Mouse (Mus musculus): ENCODE data around the gene Cisd3. TPM values are rescaled to one million over a fixed set of nuclear protein-coding genes. Genes with fewer than 3 reads are reported as not detected.
"Not testable (repeated sequence)": the region's sequence is repeated elsewhere in the genome, so short reads cannot be mapped to it uniquely, and the experiment has no call there.

Gene Cisd3
- polyA plus RNA-seq, 1 experiment from 2014 or later = 45.8 TPM

DNA sequence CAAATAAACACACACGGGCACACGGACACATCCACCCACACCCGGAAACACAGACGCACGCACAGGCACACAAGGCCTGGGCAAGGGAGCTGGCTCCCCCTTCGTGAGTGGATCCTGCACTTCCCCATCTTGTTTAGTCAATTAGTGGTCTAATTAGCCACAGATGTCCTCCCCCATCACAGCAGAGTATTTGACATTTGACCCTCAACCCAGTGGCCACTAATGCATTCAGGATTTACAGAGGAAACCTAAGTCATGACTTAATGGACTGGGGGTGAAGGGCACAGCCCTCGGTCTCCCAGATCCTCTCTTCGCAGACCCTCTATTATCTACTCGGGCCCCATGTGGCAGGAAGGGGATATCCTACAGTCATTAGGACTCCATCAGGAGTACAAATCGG lies 48.1 kb downstream of the Cisd3 start:
- Histone ChIP-seq H3K4me2 (no peak overlapping the region), H3K4me3 (ENCODE audit: low read depth, low read length) (no peak overlapping the region), H3K36me3 (ENCODE audit: control insufficient read depth, insufficient read depth, low read length) (0 out of 2 replicates have a peak, but pooled peaks cover 3% of the 10 kb centered on the region), H3K27ac (ENCODE audit: low read depth, low read length) (no peak overlapping the region), H3K9me3 (replicated peaks; ENCODE audit: control insufficient read depth, low read length) (no peaks in the 10 kb centered on the region), H3K27me3 (ENCODE audit: control insufficient read depth, insufficient read depth, low read length) (no peaks in the 10 kb centered on the region), H3K9ac (ENCODE audit: low read depth, low read length) (no peak overlapping the region), H3K4me1 (ENCODE audit: control insufficient read depth, insufficient read depth, low read length) (peaks cover 8% of the 10 kb centered on the region)
- WGBS (ENCODE audit: insufficient replicate concordance) = 43% methylated on average over 10 of the region's 10 CpGs
- no peak for ATAC-seq (replicated peaks; ENCODE audit: insufficient number of reproducible peaks, low FRiP score, low TSS enrichment)

DNA sequence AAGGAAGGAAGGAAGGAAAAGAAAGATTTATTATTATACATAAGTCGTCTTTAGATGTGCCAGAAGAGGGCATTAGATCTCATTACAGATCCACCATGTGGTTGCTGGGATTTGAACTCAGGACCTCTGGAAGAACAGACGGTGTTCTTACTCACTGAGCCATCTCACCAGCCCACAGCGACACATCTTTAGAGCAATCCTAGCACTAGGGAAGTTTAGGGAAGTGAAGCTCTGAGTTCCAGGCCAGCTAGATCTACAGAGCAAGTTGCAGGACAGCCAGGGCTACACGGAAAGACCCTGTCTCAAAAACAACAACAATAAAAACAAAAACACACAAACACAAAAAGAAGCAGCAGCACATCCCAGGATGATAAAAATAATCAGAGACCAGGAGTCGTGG lies 49.2 kb downstream of the Cisd3 start:
- H3K27ac ChIP-seq (ENCODE audit: low read depth, low read length) = not testable (repeated sequence)

DNA sequence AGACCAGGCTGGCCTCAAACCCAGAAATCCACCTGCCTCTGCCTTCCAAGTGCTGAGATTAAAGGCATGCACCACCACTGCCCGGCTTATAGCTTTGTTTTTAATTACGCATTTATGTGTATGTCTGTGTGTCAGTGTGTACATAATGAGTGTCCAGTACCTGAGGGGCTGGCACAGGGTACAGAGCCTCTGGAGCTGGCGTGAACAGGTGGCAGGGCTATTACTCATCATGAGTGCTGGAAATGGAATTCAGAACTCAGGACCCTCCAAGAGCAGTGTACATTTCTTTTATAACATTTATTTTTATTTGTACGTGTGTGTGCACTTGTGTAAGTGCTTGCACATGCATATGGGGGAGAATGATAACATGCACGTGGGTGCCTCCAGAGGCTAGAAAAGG lies 51.0 kb downstream of the Cisd3 start:
- Histone ChIP-seq H3K27me3 (ENCODE audit: control insufficient read depth, insufficient read depth, low read length) (no peaks in the 10 kb centered on the region), H3K36me3 (ENCODE audit: control insufficient read depth, insufficient read depth, low read length) (no peaks in the 10 kb centered on the region), H3K27ac (ENCODE audit: low read depth, low read length) (no peak overlapping the region), H3K4me1 (ENCODE audit: control insufficient read depth, insufficient read depth, low read length) (peaks cover 14% of the 10 kb centered on the region), H3K9me3 (replicated peaks; ENCODE audit: control insufficient read depth, low read length) (no peaks in the 10 kb centered on the region), H3K9ac (ENCODE audit: low read depth, low read length) (no peak overlapping the region), H3K4me2 (no peak overlapping the region), H3K4me3 (ENCODE audit: low read depth, low read length) (no peak overlapping the region)
- ATAC-seq (replicated peaks; ENCODE audit: insufficient number of reproducible peaks, low FRiP score, low TSS enrichment) = no peak
- WGBS (ENCODE audit: insufficient replicate concordance) = 88% methylated on average over 5 of the region's 5 CpGs

More for the DNA sequence above, 49.2 kb downstream of the Cisd3 start:
- H3K9me3 ChIP-seq (replicated peaks; ENCODE audit: control insufficient read depth, low read length); H3K27me3 ChIP-seq (ENCODE audit: control insufficient read depth, insufficient read depth, low read length); H3K4me1 ChIP-seq (ENCODE audit: control insufficient read depth, insufficient read depth, low read length); H3K36me3 ChIP-seq (ENCODE audit: control insufficient read depth, insufficient read depth, low read length); H3K4me2 ChIP-seq; H3K9ac ChIP-seq (ENCODE audit: low read depth, low read length); H3K4me3 ChIP-seq (ENCODE audit: low read depth, low read length); ATAC-seq (replicated peaks; ENCODE audit: insufficient number of reproducible peaks, low FRiP score, low TSS enrichment): not testable (repeated sequence)
- WGBS (ENCODE audit: insufficient replicate concordance) = 86% methylated on average over 5 of the region's 5 CpGs

DNA sequence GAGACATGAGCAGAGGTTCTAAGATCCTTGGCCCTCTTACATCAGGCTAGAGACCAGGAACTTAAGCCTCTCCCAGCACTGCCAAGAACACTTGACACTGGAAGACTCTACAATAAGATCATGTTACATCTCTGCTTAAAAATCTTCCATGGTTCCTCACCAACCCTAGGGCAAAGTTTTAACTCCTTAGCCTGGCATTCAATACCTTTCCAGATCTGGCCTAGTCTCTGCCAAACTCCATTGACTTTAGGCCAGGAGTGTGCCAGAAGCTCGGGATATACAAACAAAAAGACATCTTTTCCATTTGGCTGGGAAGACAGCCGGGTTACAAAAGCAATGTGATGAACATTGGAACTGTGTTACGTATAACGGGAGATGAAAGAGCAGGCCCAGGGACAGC lies 52.0 kb downstream of the Cisd3 start:
- no peaks in the 10 kb centered on the region for H3K27me3 ChIP-seq (ENCODE audit: control insufficient read depth, insufficient read depth, low read length)
- ATAC-seq (replicated peaks; ENCODE audit: insufficient number of reproducible peaks, low FRiP score, low TSS enrichment) = no peak
- no peaks in the 10 kb centered on the region for H3K36me3 ChIP-seq (ENCODE audit: control insufficient read depth, insufficient read depth, low read length)
- peaks cover 15% of the 10 kb centered on the region for H3K4me1 ChIP-seq (ENCODE audit: control insufficient read depth, insufficient read depth, low read length)
- no peak overlapping the region for H3K27ac ChIP-seq (ENCODE audit: low read depth, low read length)
- H3K4me3 ChIP-seq (ENCODE audit: low read depth, low read length) = no peak overlapping the region
- H3K9ac ChIP-seq (ENCODE audit: low read depth, low read length) = no peak overlapping the region
- no peak overlapping the region for H3K4me2 ChIP-seq
- 73% methylated on average over 4 of the region's 4 CpGs for WGBS (ENCODE audit: insufficient replicate concordance)
- no peaks in the 10 kb centered on the region for H3K9me3 ChIP-seq (replicated peaks; ENCODE audit: control insufficient read depth, low read length)

Small RNAs within 50 kb of the gene (microRNA-seq; reads per million reads assigned to microRNA genes)
- gene Gm24158 (ENCODE audit: borderline number of aligned reads) (0.20 reads per million), gene Mir6927 (ENCODE audit: borderline number of aligned reads) (0.47 reads per million)

Other genes starting within 250 kb of the Cisd3 start
- 0.11 TPM in 1 of 2 replicates, not detected in the other for gene 4933428G20Rik, start 185.5 kb upstream of the Cisd3 start, polyA plus RNA-seq (2014; fragmentation: Nextera tagmentation; extraction: Ambion mirVana)
- 0.06 and 0.23 TPM in 2 replicates for gene Srcin1, start 109.6 kb upstream of the Cisd3 start, polyA plus RNA-seq (2014; fragmentation: Nextera tagmentation; extraction: Ambion mirVana)
- gene Epop, start 56.1 kb upstream of the Cisd3 start, polyA plus RNA-seq (2014; fragmentation: Nextera tagmentation; extraction: Ambion mirVana) = 1.4 and 1.5 TPM in 2 replicates
- gene Mllt6, start 22.4 kb upstream of the Cisd3 start, polyA plus RNA-seq (2014; fragmentation: Nextera tagmentation; extraction: Ambion mirVana) = 2.9 and 3.3 TPM in 2 replicates
- 10.3 and 16.4 TPM in 2 replicates for gene Pcgf2, start 14.7 kb downstream of the Cisd3 start, polyA plus RNA-seq (2014; fragmentation: Nextera tagmentation; extraction: Ambion mirVana)
- 416 and 447 TPM in 2 replicates for gene Psmb3, start 17.6 kb downstream of the Cisd3 start, polyA plus RNA-seq (2014; fragmentation: Nextera tagmentation; extraction: Ambion mirVana)
- gene Pip4k2b, start 58.9 kb downstream of the Cisd3 start, polyA plus RNA-seq (2014; fragmentation: Nextera tagmentation; extraction: Ambion mirVana) = 0.70 and 1.2 TPM in 2 replicates
- gene Cwc25, start 80.7 kb downstream of the Cisd3 start, polyA plus RNA-seq (2014; fragmentation: Nextera tagmentation; extraction: Ambion mirVana) = 9.2 and 9.9 TPM in 2 replicates
- gene 1700001P01Rik, start 90.1 kb downstream of the Cisd3 start, polyA plus RNA-seq (2014; fragmentation: Nextera tagmentation; extraction: Ambion mirVana) = 0.38 TPM in 1 of 2 replicates, not detected in the other
- 461 and 517 TPM in 2 replicates for gene Rpl23, start 96.6 kb downstream of the Cisd3 start, polyA plus RNA-seq (2014; fragmentation: Nextera tagmentation; extraction: Ambion mirVana)
- 30.0 and 37.5 TPM in 2 replicates for gene Lasp1, start 113.2 kb downstream of the Cisd3 start, polyA plus RNA-seq (2014; fragmentation: Nextera tagmentation; extraction: Ambion mirVana)
- gene B230217C12Rik, start 155.0 kb downstream of the Cisd3 start, polyA plus RNA-seq (2014; fragmentation: Nextera tagmentation; extraction: Ambion mirVana) = 8.2 and 8.3 TPM in 2 replicates
- 0.66 and 1.3 TPM in 2 replicates for gene Fbxo47, start 198.3 kb downstream of the Cisd3 start, polyA plus RNA-seq (2014; fragmentation: Nextera tagmentation; extraction: Ambion mirVana)

Data from heart, embryonic 11.5 days (tissue).